ENCODE assay signal across 20 mouse cellular contexts in the genomic region with DNA sequence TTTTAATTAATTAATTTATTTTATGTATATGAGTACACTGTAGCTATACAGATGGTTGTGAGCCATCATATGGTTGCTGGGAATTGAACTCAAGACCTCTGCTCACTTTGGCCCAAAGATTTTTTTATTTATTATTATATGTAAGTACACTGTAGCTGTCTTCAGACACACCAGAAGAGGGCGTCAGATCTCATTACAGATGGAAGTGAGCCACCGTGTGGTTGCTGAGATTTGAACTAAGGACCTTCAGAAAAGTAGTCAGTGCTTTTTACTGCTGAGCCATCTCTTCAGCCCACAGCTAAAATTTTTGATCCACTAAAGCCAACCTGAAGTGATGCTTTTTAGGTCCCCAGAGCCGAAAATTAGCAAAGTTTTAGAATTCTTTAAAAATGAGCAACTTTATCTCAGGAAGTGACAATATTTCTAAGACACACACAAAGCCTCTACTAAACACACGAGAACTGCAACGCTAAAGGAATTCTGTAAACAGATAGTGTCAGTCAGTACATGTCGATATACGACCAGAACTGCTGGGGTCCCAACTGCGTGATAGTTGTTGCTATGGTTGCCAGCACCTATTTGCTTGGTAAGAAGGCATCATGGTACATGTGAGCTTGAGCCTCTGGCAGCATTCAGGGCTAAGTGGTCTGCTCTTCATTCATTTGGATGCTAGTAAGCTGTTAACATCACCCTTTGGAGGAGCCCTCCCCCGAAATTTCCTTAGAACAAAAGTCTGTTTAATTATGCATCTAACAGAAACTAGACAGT.
"Had no signal": no experiment of that assay in that cellular context is flagged by ENCODE, and none has a peak within 500 bp of the region (broad histone marks: within the 10 kb centered on the region; RNA-seq: fewer than 3 reads in every experiment).

No protein-coding gene starts in this region.

- DNase-seq: kidney, adult 2 months; kidney, postnatal 10 days; kidney, postnatal 36 days; left cerebral cortex, postnatal 4 days; lung, adult 2 months; lung, postnatal 14 days; lung, postnatal 4 days; retina, postnatal 1 day; right cerebral cortex, postnatal 25 days; spleen, adult 18-20 months; thymus, postnatal 25 days had no signal

- H3K4me2 ChIP-seq: limb, embryonic 12.5 days; limb, embryonic 15.5 days; liver, embryonic 12.5 days; liver, embryonic 15.5 days; midbrain, embryonic 12.5 days; neural tube, embryonic 12.5 days; neural tube, embryonic 15.5 days; stomach, embryonic 15.5 days had no signal

- H3K9me3 ChIP-seq: limb, embryonic 12.5 days; limb, embryonic 15.5 days; liver, embryonic 12.5 days; liver, embryonic 15.5 days; midbrain, embryonic 12.5 days; neural tube, embryonic 12.5 days; neural tube, embryonic 15.5 days; stomach, embryonic 15.5 days had no signal

- H3K27me3 ChIP-seq: limb, embryonic 12.5 days; limb, embryonic 15.5 days; liver, embryonic 12.5 days; liver, embryonic 15.5 days; midbrain, embryonic 12.5 days; neural tube, embryonic 12.5 days; neural tube, embryonic 15.5 days; stomach, embryonic 15.5 days had no signal

- ATAC-seq: intestine, postnatal 0 days; liver, embryonic 12.5 days had no signal

- H3K9ac ChIP-seq: limb, embryonic 12.5 days; limb, embryonic 15.5 days; liver, embryonic 12.5 days; liver, embryonic 15.5 days; midbrain, embryonic 12.5 days; neural tube, embryonic 12.5 days; neural tube, embryonic 15.5 days; stomach, embryonic 15.5 days had no signal

- H3K4me3 ChIP-seq: limb, embryonic 12.5 days; limb, embryonic 15.5 days; liver, embryonic 12.5 days; liver, embryonic 15.5 days; midbrain, embryonic 12.5 days; neural tube, embryonic 12.5 days; neural tube, embryonic 15.5 days; stomach, embryonic 15.5 days had no signal

- H3K27ac ChIP-seq: limb, embryonic 12.5 days; limb, embryonic 15.5 days; liver, embryonic 12.5 days; liver, embryonic 15.5 days; midbrain, embryonic 12.5 days; neural tube, embryonic 12.5 days; neural tube, embryonic 15.5 days; stomach, embryonic 15.5 days had no signal

- H3K4me1 ChIP-seq: limb, embryonic 12.5 days; limb, embryonic 15.5 days; neural tube, embryonic 12.5 days; neural tube, embryonic 15.5 days; stomach, embryonic 15.5 days had no signal
